ENCODE assay signal across 13 mouse cellular contexts in genomic region chr10:4425245-4425644, GRCm38 (mm10). TPM values are rescaled to one million over a fixed set of nuclear protein-coding genes. Genes with fewer than 3 reads are reported as not detected.
A peak's percentile ranks its signal among the peaks of the same experiment; 100 is the strongest.
DNase-seq lines count a peak whose midpoint lies in the region.
"Had no signal": no experiment of that assay in that cellular context is flagged by ENCODE, and none has a peak within 500 bp of the region (broad histone marks: within the 10 kb centered on the region; RNA-seq: fewer than 3 reads in every experiment).

No protein-coding gene starts in this region.

- H3K36me3 ChIP-seq in forebrain, embryonic 10.5 days (replicated peaks) = peaks cover 78% of the 10 kb centered on the region

- H3K27me3 ChIP-seq in forebrain, embryonic 10.5 days (ENCODE audit: poor library complexity, severe bottlenecking) = no peaks in the 10 kb centered on the region
- H3K27me3 ChIP-seq: liver, embryonic 15.5 days; midbrain, embryonic 15.5 days had no signal

- no peaks in the 10 kb centered on the region for H3K9me3 ChIP-seq in forebrain, embryonic 10.5 days
- H3K9me3 ChIP-seq: liver, embryonic 15.5 days; midbrain, embryonic 15.5 days had no signal

- H3K4me1 ChIP-seq in forebrain, embryonic 10.5 days = no peaks in the 10 kb centered on the region
- H3K4me1 ChIP-seq: midbrain, embryonic 15.5 days had no signal

- H3K4me3 ChIP-seq in forebrain, embryonic 10.5 days = no peak overlapping the region
- H3K4me3 ChIP-seq: liver, embryonic 15.5 days; midbrain, embryonic 15.5 days had no signal

- peak; percentile 40 to 46 for DNase-seq in adrenal gland, postnatal 36 days
- DNase-seq in adrenal gland, postnatal 10 days = no peak
- DNase-seq in kidney, postnatal 14 days = peak; percentile 21
- no peak for DNase-seq in kidney, adult 11 months
- DNase-seq in urinary bladder, postnatal 14 days (ENCODE audit: low spot score) = peak; percentile 28
- no peak for DNase-seq in urinary bladder, postnatal 10 days (ENCODE audit: low spot score)
- DNase-seq in layer of hippocampus, adult 11-12 months (ENCODE audit: low spot score) = no peak
- no peak for DNase-seq in forebrain, embryonic 10.5 days (ENCODE audit: extremely low spot score, low spot score)
- DNase-seq: thymus, postnatal 25 days had no signal

- 87% methylated on average over 8 of the region's 8 CpGs for WGBS in forebrain, embryonic 10.5 days

- no peak overlapping the region for H3K27ac ChIP-seq in forebrain, embryonic 10.5 days
- H3K27ac ChIP-seq: liver, embryonic 15.5 days; midbrain, embryonic 15.5 days had no signal

RNA-seq across cellular contexts. Expression of gene Rmnd1, which starts 6.9 kb away (rescaled TPM):
- 10 to 100 TPM; 41.1 to 42.9 TPM for total RNA-seq in adrenal gland, postnatal 36 days (2021)
- 10 to 100 TPM; 44.0 to 76.6 TPM for total RNA-seq in adrenal gland, postnatal 10 days (2021)
- polyA plus RNA-seq in forebrain, embryonic 10.5 days (2016; fragmentation: Nextera tagmentation; extraction: Ambion mirVana) = 48.5 and 50.1 TPM in 2 replicates

RNA-seq across cellular contexts. Expression of gene Armt1, which starts 7.0 kb away (rescaled TPM):
- 10 to 100 TPM; 12.7 to 15.8 TPM for total RNA-seq in adrenal gland, postnatal 36 days (2021)
- total RNA-seq in adrenal gland, postnatal 10 days (2021) = 10 to 100 TPM; 13.2 to 19.1 TPM
- 33.5 and 34.1 TPM in 2 replicates for polyA plus RNA-seq in forebrain, embryonic 10.5 days (2016; fragmentation: Nextera tagmentation; extraction: Ambion mirVana)

RNA-seq across cellular contexts. Expression of gene Zbtb2, which starts 37.3 kb away (rescaled TPM):
- 10 to 100 TPM; 11.8 to 12.1 TPM for total RNA-seq in adrenal gland, postnatal 36 days (2021)
- 10 to 100 TPM; 10.6 to 12.1 TPM for total RNA-seq in adrenal gland, postnatal 10 days (2021)
- 19.7 and 21.6 TPM in 2 replicates for polyA plus RNA-seq in forebrain, embryonic 10.5 days (2016; fragmentation: Nextera tagmentation; extraction: Ambion mirVana)

RNA-seq across cellular contexts. Expression of gene Ccdc170, which starts 57.1 kb away (rescaled TPM):
- under 1 TPM; 0.10 to 0.66 TPM for total RNA-seq in adrenal gland, postnatal 36 days (2021)
- total RNA-seq in adrenal gland, postnatal 10 days (2021) = under 1 TPM; 0.57 to 0.82 TPM
- not detected in 2 replicates for polyA plus RNA-seq in forebrain, embryonic 10.5 days (2016; fragmentation: Nextera tagmentation; extraction: Ambion mirVana)
- polyA plus RNA-seq: heart, embryonic 14.5 days; intestine, embryonic 14.5 days; liver, embryonic 15.5 days had no signal

Comparison
In these comparisons a context has a peak if more than half of its experiments do, and no peak if none do; other contexts are left out.
1. DNase-seq: peak in adrenal gland, postnatal 36 days (2 of 2), kidney, postnatal 14 days (single experiment) and urinary bladder, postnatal 14 days (single experiment); none in adrenal gland, postnatal 10 days (single experiment), kidney, adult 11 months (single experiment), urinary bladder, postnatal 10 days (single experiment), layer of hippocampus, adult 11-12 months (single experiment) and forebrain, embryonic 10.5 days (single experiment).